Mouse (Mus musculus): ENCODE results near the gene Proser2. TPM values are rescaled to one million over a fixed set of nuclear protein-coding genes. Genes with fewer than 3 reads are reported as not detected.

Proser2 gene
- 10 to 100 TPM; 20.2 to 24.3 TPM for total RNA-seq (2021)
- long read RNA-seq, experiment 1, full-length matches to known transcripts, result 16 of 25 reads
- long read RNA-seq, experiment 1, partial matches to known transcripts, result 6 of 25 reads
- long read RNA-seq, experiment 1, other reads (novel, unspliced or antisense), result 3 of 25 reads
- long read RNA-seq, experiment 2, full-length matches to known transcripts, result 6 of 15 reads
- long read RNA-seq, experiment 2, partial matches to known transcripts, result 7 of 15 reads
- long read RNA-seq, experiment 2, other reads (novel, unspliced or antisense), result 2 of 15 reads

DNA sequence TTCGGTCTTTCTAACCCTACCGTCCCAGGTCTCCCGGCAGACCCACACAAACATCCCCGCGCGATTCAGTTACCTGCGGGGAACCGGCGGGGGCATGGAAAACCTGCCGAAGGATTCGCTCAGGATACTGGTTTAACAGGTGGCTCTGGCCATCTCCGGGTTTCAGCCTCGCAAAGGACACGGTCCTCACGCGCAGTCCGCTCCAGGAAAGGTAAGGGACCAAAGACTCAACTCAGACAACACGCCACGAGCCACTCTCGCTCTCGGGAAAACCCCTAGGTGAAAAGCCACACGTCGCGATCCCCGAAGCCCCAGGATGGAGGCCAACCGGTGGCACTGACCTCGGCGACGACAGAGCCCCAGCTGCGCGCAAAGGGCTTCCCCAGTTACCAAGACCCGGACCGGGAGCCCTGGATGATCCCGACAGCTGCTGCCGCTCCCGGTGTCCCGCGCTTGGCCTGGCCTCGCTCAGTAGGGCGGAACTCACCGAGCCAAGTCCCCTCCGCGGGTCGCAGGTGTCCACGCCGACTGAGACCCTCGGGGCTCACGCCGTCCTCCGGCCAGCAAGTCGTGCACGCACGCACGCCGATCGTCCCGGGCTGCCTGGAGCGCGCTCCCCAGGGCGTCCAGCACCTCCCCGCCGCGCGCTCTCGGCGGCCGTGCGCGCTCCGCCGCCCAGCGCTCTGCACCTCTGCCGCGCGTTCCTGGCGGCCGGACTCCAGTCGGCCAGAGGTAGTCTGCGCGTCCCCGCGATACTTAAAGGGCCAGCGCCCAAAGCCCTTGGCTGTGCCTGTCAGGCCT, at the start of gene Proser2:
Gene Proser2 (minus strand): TSS at position 657 of the 801 bp plus-strand sequence.
- DNase-seq, result peak; percentile 82 to 88

DNA sequence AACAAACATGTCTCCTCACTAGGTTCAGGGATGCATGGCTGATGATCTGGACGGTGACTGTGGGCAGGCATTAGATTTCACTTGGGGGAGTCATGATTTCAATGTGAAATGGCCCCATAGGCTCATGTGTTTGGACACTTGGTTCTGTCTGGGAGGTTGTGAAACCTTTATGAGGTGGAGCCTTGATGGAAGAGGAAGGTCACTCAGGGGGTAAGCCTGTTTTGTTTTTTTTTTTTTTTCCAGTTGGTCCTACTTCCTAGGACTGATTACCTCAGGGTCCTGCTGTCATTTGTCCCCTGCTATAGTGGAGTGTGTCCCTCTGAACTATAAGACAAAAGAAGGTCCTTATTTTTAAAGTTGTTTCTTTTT, 49.7 kb upstream of the Proser2 start:
- DNase-seq, result no peak

DNA sequence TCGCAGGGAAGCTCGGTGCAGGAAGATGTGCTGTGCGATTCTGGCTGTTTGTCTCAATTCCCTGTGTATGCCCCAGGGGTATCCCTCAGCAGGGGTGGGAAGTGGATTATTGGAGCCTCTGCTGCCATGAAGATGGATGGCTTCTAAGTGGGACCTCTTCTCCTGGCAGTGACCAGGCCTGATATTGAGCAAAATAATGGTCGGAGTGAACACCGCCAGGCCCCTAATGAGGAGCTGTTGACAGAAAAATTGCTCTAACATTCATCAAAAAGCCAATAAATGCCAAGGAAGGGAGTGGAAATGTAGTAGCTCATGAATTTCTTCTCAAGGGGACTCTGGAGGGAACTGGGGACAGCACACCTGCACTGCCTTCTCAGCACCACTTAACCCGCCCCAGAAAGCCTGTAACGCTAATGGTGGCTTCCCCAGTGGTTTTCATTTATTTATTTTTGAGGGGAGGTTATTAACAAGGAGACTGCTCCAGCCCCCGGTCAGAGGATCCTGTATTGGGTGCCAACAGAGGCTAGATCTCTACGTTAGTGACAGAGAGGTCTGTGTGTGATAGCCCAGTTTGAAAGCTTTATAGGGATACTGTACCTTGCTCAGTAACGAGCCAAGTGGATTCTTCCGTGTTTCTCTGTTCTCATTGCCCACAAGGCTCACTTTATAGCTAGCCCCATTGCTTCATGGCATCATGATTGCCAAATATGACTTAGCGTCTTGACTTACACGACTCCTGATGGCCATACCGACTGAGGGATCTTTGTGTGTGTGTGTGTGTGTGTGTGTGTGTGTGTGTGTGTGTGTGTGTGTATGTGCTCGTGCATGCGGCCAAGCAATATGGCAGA, 49.1 kb upstream of the Proser2 start:
- DNase-seq, result no peak

DNA sequence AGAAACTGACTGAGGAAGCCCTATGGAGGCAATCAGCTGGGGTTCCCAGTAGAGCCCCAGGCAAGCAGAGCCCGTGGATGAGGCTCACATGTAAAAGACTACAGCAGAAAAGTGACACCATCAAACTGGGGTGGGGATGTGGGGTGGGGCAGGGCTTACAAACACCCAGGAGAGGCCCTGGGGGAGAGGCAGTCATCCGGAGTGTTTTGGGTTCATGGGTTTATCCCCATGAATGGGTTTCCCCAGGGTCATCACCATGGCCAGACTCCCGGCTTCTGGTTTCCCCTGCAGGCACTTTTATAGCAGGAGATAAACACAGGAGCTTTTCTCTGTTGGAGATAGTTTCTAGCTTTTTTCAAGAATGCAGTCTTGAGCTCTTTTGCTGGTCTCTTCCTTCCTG, 43.0 kb upstream of the Proser2 start:
- DNase-seq, result no peak

DNA sequence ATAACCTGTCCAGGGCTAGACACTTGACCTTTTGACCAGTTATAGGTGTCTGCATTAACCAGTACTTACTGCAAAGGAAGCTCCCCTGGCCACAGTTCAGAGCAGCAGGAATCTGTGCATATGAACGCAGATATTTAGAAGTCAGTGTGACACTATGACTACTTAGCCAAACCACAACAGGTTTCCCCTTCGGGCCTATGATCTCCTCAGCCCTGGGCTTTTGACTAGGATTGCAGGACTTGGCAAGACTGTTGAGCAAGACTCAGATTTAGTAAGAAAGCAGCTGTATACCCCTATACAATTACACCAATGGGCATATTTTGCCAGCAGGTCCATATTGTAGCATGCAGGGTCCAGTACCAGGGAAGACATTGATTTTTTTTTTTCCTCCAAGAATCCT, 38.5 kb upstream of the Proser2 start:
- no peak for DNase-seq

DNA sequence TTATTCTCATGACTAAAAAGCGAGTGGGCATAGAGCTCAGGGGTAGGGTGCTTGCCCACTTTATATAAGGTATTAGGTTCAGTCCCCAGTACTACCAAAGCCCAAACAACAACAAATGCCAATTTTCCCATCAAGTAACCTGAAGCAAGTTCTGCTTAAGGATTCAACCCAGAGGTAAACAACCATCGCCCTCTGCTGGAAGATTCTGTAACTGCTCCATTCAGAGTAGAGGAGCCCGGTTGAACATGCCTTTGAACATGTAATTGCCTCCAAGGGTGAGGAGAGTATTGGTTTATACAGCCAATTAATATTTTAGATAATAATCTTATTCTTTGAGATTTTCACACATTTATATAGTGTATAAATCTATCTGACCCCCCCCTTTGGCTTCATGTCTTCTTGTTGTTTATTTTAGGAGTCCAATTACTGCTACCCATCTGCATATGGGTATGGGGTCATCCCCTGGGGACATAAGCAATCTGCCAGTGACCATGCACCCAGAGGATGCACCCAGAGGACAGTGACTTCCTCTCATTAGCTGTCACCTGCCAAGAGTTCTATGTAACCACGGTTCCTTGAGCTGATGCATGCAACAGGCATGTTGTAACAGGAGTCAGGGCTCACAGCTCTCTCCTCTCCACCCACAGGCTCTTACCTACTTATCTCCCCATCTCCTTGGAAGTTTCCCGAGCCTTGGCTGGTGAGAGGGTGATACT, 38.0 kb upstream of the Proser2 start:
- DNase-seq, result peak; percentile 64 to 90

DNA sequence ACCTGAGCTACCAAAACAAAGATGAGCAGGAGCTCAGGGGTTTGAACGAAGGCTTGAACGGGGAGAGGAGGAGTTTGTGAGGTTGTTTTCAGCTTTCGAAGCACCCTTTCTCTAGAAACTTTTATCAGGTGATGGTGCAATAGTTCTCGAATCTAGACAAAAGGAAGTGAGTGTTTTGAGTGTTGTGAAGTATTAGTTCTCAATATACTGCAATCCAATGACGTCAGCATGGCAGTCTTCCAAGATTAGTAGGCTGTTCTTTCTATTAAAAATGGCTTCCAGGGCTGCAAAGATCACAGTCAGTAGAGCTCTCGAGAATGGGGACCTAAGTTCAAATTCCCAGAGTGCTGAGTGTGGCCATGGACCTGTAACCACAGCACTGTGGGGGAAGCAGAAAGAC, 35.8 kb upstream of the Proser2 start:
- DNase-seq, result peak; percentile 18 to 32

DNA sequence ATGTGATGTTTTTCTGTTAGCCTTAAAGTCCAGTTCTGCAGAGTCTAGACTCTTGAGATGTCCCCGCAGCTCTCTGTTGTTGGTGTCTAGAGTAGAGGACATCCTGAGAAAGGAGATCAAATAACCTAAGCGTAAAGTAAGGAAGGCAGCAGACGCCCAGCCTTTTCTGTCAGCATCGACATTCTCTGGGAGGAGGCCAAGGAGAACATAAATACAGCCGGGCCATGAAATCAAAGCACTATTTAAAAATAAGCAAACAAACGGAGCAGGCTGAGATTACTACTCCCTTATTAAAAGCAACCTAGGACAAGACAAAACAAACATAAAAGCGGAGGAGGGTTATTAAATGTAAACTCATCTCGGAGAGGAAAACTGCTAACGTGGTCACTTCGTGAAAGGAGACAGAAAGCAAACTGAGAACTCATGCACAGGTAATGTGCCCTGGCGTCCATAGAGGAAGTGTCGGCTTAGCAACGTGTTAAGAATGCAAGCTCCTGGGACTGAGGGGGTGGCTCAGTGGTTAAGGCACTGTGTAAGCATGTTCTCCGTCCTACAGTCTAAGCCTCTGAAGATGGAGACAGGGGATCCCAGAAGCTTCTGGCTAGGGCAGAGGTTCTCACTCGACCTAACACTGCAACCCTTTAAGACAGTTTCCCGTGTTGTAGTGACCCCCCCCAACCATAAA, 34.7 kb upstream of the Proser2 start:
- DNase-seq, result no peak

DNA sequence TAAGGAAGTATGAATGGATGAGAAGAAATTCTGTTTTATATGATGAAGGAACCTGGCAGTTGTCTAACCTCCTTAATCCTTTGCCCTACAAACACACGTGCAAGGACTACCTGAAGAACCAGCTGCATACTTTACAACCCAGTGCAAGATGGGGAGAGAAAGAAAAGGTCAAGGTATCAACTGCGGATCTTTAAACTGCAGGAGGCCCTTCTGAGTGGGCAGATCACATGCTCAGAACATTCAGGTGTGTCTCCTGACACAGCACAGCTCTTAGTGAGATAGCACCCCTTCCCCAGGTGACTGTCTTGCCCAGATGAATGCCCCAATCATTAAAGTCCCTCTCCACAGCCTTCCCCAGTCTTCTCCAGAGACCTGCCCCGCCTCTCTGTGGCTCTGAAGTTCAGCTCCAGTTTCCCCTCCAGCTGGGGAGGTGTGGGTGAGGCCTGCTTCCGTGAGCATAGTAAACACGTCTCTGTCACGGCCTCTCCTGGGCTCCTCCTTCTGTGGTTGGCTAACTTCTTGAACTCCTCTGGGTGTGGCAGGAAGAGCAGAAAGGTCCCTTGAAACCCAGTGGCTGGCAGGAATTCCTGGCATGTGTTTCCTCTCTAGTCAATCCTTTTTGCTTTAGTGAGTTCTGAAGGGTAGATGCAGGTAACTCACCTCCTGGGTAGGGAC, 32.5 kb upstream of the Proser2 start:
- peak in 1 of 2 experiments; percentile 26 for DNase-seq

DNA sequence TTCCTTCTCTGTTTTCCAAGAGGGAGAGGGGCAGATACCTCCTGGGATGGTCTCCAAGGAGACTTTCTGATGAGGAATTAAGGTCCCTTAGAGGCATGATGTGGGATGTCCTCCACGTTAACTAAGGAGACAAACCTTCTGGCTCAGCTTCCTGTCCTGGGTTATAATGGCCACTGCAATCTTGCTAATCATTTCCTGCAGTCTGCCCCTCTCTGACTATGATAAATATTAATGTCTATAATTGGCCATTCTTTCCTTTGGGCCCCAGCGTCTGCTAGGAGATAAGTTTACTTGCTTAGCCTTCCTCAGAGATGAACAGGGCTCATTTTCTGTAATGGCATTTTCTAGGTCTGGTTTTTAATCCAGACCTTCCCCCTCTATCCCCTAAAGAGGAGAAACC, 29.7 kb upstream of the Proser2 start:
- no peak for DNase-seq

DNA sequence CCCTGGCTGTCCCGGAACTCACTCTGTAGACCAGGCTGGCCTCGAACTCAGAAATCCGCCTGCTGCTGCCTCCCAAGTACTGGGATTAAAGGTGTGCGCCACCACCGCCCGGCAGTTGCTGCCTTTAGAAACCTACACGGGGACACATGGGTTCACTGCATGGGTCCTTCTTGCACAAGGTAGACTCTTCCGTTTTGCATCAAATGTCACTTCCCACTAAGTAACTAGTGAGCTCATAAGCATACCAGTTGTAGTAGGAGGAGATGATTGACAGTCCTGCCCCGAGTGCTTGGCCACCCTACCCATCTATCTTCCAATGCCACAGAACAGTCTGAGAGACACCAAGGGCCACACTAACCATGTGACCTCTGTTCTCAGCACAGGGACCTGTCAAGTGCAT, 29.2 kb upstream of the Proser2 start:
- no peak for DNase-seq

DNA sequence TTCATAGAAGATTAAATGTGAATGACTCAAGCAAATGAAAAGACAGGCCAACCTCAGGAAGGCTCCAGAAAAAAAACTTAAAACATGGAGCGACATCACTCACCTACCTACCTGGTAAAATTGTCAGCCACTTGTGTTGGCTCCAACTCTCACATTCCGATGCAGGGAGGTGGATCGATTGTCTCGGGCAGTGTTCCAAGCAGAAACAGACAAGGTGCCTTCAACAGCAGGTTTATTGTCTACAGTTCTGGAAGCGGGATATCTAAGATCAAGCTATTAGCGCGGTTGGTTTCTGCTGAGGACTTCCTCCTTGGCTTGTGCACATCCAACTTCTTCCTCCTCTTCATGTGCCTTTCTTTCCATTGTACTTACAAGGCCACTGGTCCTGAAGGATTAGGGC, 27.6 kb upstream of the Proser2 start:
- DNase-seq, result no peak

DNA sequence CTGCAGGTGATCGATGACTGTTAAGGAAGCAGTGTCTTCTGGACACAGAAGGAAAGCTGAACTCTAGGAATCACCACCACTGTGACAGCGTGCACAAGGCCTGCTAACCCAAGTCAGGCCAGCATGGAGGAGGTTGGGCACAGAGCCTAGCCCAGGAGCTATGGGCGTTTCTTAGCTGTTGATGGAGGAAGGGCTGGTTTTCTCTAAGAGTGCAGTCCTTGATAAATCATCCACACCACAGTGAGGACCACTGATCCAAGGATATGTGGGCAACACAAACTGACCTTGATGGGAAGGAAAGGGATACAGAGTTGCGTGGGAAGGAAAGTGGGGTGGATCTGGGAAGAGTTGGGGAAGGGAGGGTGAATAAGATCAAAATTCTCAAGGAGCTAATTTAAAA, 27.2 kb upstream of the Proser2 start:
- no peak for DNase-seq

DNA sequence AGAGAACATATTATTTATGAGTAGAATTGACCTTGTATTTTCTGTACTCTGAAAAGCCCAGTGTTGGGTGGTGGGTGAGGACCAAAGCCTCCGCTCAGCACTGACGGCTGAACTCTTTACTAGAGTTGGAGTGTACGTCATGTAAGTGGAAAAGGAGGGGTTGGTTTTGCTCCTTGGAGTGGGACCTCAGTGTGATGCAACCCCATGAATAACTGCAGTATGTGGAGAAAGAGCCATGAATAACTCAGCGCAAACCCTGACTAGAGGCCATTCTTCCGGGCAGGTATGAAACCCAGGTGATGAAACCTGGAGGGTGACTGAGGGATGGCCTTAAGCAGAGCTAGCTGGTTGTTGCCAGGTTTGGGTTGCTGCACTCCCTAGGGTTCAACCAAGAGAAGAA, 19.8 kb upstream of the Proser2 start:
- no peak for DNase-seq

DNA sequence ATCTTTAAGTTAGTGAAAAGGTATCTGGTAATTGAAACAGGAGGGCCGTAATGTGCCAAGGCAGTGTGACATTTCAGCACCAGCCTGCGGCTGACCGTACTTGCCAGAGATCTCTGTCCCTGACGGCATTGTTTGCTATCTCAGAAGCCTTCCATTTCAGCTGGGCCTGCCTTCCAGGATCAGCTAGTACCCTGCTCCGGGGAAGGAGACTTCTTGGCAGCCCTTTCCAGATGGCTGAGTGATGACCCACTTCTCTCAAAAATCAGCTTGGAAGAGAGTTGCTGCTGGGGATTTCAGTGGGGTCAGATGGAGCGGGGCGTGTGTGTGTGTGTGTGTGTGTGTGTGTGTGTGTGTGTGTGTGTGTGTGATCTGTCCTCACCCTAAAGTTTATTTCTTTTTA, 16.9 kb upstream of the Proser2 start:
- DNase-seq, result no peak

DNA sequence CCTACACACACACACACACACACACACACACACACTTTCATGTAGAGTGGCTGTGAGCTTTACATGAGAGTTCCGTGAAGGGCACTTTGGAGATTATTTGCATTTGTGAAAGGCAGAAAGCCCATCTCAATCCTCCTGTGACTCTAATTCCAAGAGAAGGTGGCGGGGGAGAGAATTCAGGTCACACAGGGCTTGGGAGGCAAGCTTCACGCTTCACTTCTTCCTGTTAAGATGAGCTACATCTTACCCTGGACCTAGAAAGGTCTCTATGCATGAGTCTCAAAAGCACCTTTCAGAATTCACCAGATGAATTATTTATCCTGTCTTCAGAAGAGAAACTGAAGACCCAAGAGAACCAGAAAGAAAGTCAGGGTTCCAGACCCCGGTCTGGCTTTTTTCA, 16.2 kb upstream of the Proser2 start:
- no peak for DNase-seq

DNA sequence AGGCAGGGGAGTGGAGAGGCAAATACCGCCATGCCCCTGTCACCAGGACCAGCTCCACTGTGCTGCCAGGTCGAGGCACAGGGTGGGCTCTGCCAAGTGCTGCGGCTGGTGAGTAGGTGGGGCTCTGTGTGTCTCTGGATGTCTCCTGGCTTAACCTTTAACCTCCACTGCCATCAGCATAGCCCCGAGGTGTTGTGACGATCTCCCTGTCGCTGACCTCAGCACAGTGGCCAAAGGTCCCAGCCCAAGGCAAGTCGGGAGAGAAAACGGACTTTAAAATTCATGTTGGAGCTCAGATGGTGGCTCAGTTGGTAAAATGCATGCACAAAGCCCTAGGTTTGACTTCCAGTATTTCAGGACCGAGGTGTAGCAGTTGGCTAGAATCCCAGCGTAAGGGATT, 15.6 kb upstream of the Proser2 start:
- no peak for DNase-seq

DNA sequence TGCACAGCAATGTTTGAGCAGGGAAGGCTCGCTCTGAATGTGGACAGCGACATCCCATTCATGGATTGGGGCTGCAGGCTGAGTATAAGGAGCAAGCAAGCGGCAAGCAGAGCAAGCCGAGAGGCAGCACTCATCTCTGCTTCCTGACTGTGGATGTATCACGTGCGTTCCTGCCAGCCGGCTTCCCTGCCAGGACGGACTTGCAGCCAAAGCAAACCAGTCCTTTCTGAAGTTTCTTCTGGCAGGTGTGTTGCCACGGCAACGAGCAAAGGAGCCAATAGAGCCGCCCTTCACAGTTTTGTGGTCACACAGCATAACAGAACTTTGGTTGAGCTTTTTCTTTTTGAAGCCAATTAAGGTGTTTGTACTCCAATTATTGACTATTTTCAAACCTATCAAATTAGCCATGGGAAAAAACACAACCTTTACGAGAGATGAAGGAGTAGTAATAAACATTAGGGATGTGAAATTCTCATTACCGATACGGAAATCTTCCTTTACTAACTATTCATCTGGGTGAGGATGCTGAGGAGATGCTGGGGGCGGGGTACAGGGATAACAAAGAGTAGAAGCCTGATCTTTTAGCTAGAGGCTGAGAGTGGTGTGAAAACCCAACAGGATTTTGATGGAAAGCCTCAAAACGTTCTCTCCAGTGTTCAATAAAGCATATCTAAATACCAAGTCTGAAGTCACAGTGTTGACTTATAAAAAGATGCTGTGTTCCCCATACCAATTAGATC, 13.1 kb upstream of the Proser2 start:
- DNase-seq, result no peak

DNA sequence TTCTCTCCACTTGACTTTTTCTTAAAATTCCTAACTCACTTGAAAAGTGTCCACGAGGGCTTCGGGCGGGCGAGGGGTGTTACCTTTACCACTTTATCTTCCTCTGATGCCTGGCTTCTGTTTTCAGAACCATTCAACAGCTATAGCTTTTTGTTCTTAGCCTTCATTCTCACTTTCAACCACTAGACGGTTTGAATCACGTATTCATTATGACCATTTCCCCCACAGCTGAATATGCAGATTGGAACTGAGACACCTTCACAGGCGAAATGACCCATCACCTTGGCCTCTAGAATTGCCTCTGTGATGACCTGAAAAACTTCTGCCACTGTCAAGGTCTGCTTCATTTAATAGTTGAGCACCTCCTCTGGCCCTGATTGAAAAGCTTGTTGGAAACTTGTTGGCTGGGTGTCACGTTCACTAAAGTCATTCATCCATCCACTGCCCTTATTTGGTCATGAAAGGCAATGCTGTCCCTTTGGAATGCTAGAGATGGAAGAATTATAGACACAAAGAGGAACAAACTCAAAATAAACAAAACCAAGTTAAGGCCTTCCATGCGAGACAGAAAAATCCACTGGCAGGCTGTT, 10.7 kb upstream of the Proser2 start:
- no peak for DNase-seq

DNA sequence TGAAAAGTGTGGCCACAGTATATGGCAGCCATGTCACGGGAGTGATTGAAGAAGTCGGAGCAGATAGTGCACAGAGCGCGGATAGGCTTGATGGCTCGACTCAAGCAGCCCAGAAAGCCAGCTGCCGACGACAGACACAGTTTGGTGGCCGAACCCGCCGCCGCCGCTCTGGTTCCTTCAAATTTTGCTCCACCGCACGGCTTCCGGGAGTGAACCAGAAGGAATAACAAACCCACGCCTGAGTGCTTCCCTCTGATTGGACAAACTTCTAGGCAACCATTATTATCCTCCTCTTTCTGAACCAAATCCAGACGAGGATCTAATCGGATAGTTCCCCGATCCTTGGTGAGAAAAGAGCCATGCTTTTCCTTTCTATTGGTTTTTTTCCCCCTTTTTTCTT, 3.9 kb upstream of the Proser2 start:
- no peak for DNase-seq

All from heart, adult 18-20 months (tissue).